Mouse (Mus musculus): ENCODE measurements at regions not wholly inside any gene's neighbourhood (a gene's known extent, or its start where the extent isn't known, plus 50 kb on each side); places are given as distances from the start of the nearest gene placed in this dataset.
"Not testable (repeated sequence)": the region's sequence is repeated elsewhere in the genome, so short reads cannot be mapped to it uniquely, and the experiment has no call there.

- no peak for DNase-seq (ENCODE audit: low read depth, low spot score)
Observed at GRCm38 (mm10) chr8:98955803-98956202, 460.5 kb downstream of the Cdh8 start.

GRCm38 (mm10) chr8:98913159-98913777 is 503.0 kb downstream of the Cdh8 start:
- no peak for DNase-seq (ENCODE audit: low read depth, low spot score)

GRCm38 (mm10) chr8:98893331-98893730 is 522.9 kb downstream of the Cdh8 start:
- DNase-seq (ENCODE audit: low read depth, low spot score), result no peak

- DNase-seq (ENCODE audit: low read depth, low spot score), result no peak
Observed at GRCm38 (mm10) chr8:98861664-98862306, 554.5 kb downstream of the Cdh8 start.

- no peak for DNase-seq (ENCODE audit: low read depth, low spot score)
Observed at GRCm38 (mm10) chr8:98861175-98861574, 555.1 kb downstream of the Cdh8 start.

- DNase-seq (ENCODE audit: low read depth, low spot score), result peak; percentile 34
Observed at GRCm38 (mm10) chr8:98860416-98860815, 555.9 kb downstream of the Cdh8 start.

- no peak for DNase-seq (ENCODE audit: low read depth, low spot score)
Observed at GRCm38 (mm10) chr8:98829515-98829914, 586.8 kb downstream of the Cdh8 start.

- DNase-seq (ENCODE audit: low read depth, low spot score), result no peak
Observed at GRCm38 (mm10) chr8:98829006-98829405, 587.3 kb downstream of the Cdh8 start.

- DNase-seq (ENCODE audit: low read depth, low spot score), result no peak
Observed at GRCm38 (mm10) chr8:98811922-98812321, 604.3 kb downstream of the Cdh8 start.

GRCm38 (mm10) chr8:98797445-98797844 is 618.8 kb downstream of the Cdh8 start:
- no peak for DNase-seq (ENCODE audit: low read depth, low spot score)

- DNase-seq (ENCODE audit: low read depth, low spot score), result no peak
Observed at GRCm38 (mm10) chr8:98767036-98767435, 649.2 kb downstream of the Cdh8 start.

- no peak for DNase-seq (ENCODE audit: low read depth, low spot score)
Observed at GRCm38 (mm10) chr8:98756596-98756995, 659.7 kb downstream of the Cdh8 start.

- DNase-seq (ENCODE audit: low read depth, low spot score), result no peak
Observed at GRCm38 (mm10) chr8:98755795-98756194, 660.5 kb downstream of the Cdh8 start.

- no peak for DNase-seq (ENCODE audit: low read depth, low spot score)
Observed at GRCm38 (mm10) chr8:98752367-98752766, 663.9 kb downstream of the Cdh8 start.

- DNase-seq (ENCODE audit: low read depth, low spot score), result no peak
Observed at GRCm38 (mm10) chr8:98707753-98708152, 708.5 kb downstream of the Cdh8 start.

- DNase-seq (ENCODE audit: low read depth, low spot score), result no peak
Observed at GRCm38 (mm10) chr8:98706122-98706521, 710.1 kb downstream of the Cdh8 start.

GRCm38 (mm10) chr8:98685195-98685594 is 731.1 kb downstream of the Cdh8 start:
- DNase-seq (ENCODE audit: low read depth, low spot score), result no peak

GRCm38 (mm10) chr8:98684531-98684930 is 731.7 kb downstream of the Cdh8 start:
- DNase-seq (ENCODE audit: low read depth, low spot score), result no peak

- no peak for DNase-seq (ENCODE audit: low read depth, low spot score)
Observed at GRCm38 (mm10) chr8:98680065-98680464, 736.2 kb downstream of the Cdh8 start.

GRCm38 (mm10) chr8:98659287-98659686 is 757.0 kb downstream of the Cdh8 start:
- DNase-seq (ENCODE audit: low read depth, low spot score), result no peak

- DNase-seq (ENCODE audit: low read depth, low spot score), result not testable (repeated sequence)
Observed at GRCm38 (mm10) chr8:98652316-98652715, 764.0 kb downstream of the Cdh8 start.

- DNase-seq (ENCODE audit: low read depth, low spot score), result no peak
Observed at GRCm38 (mm10) chr8:98651010-98651409, 765.3 kb downstream of the Cdh8 start.

GRCm38 (mm10) chr8:98628151-98628550 is 788.1 kb downstream of the Cdh8 start:
- DNase-seq (ENCODE audit: low read depth, low spot score), result no peak
